Mouse (Mus musculus) forebrain, embryonic 16.5 days (tissue): ENCODE measurements at regions not wholly inside any gene's neighbourhood (a gene's known extent, or its start where the extent isn't known, plus 50 kb on each side); places are given as distances from the start of the nearest gene placed in this dataset.

Experiments
- ATAC-seq: fragments of 200-750 bp; cut with Nextera tagmentation; 2 replicates; pipeline ENCODE4 v1.8.0; 2017; ENCODE audit warnings: mild to moderate bottlenecking, moderate library complexity
- H3K27ac ChIP-seq: fragments of 300-500 bp; sonication (generic); 2 replicates; pipeline ENCODE4 v1.5.1; 2014; ENCODE audit warnings: low read length, control low read depth
- H3K27me3 ChIP-seq: fragments of 300-500 bp; sonication (generic); replicated peaks from 2 replicates; pipeline ENCODE4 v1.6.1; 2014; ENCODE audit warnings: low read length; ENCODE audit not compliant: control insufficient read depth, insufficient read depth
- H3K36me3 ChIP-seq: fragments of 300-500 bp; sonication (generic); 2 replicates; pipeline ENCODE4 v1.6.1; 2014; ENCODE audit not compliant: control insufficient read depth, insufficient read depth
- H3K4me1 ChIP-seq: fragments of 300-500 bp; sonication (generic); replicated peaks from 2 replicates; pipeline ENCODE4 v1.6.1; 2014; ENCODE audit warnings: low read length; ENCODE audit not compliant: control insufficient read depth, insufficient read depth
- H3K4me2 ChIP-seq: fragments of 300-500 bp; sonication (generic); 2 replicates; pipeline ENCODE4 v1.6.1; 2014; ENCODE audit warnings: mild to moderate bottlenecking, low read length, control low read depth
- H3K4me3 ChIP-seq: fragments of 300-500 bp; sonication (generic); replicated peaks from 2 replicates; pipeline ENCODE4 v1.5.1; 2014; ENCODE audit warnings: mild to moderate bottlenecking, low read length, control low read depth
- H3K9ac ChIP-seq: fragments of 300-500 bp; sonication (generic); replicated peaks from 2 replicates; pipeline ENCODE4 v1.6.1; 2014; ENCODE audit warnings: low read depth, low read length, control low read depth
- H3K9me3 ChIP-seq: fragments of 300-500 bp; sonication (generic); 2 replicates; pipeline ENCODE4 v1.6.1; 2016; ENCODE audit warnings: low read length; ENCODE audit not compliant: control insufficient read depth
- WGBS: fragments of 180-500 bp; shearing (Covaris S2); extraction: QIAGEN DNeasy Blood & Tissue Kit; methylation state at CpG from one replicate; pipeline ENCODE4 v1.1.7; 2014; 5-methylcytosine and 5-hydroxymethylcytosine counted together

GRCm38 (mm10) chr15:62314449-62314848, 1391.6 kb upstream of the A1bg start:
- no peaks in the 10 kb centered on the region for H3K4me1 ChIP-seq
- H3K4me2 ChIP-seq: no peak overlapping the region
- H3K27me3 ChIP-seq: no peaks in the 10 kb centered on the region
- WGBS: 44% methylated on average over 2 of the region's 2 CpGs
- H3K4me3 ChIP-seq: no peak overlapping the region
- no peaks in the 10 kb centered on the region for H3K9me3 ChIP-seq
- H3K36me3 ChIP-seq: no peaks in the 10 kb centered on the region
- no peak overlapping the region for H3K27ac ChIP-seq
- H3K9ac ChIP-seq: no peak overlapping the region
- no peak for ATAC-seq

GRCm38 (mm10) chr15:62302233-62302632, 1379.4 kb upstream of the A1bg start:
- H3K27ac ChIP-seq: no peak overlapping the region
- ATAC-seq: no peak
- WGBS: 89% methylated on average over 3 of the region's 3 CpGs

GRCm38 (mm10) chr15:62301567-62301966, 1378.8 kb upstream of the A1bg start:
- WGBS: 95% methylated on average over 3 of the region's 3 CpGs

More at GRCm38 (mm10) chr15:62302233-62302632, 1379.4 kb upstream of the A1bg start:
- Histone ChIP-seq H3K4me1 (no peaks in the 10 kb centered on the region), H3K9ac (no peak overlapping the region), H3K27me3 (no peaks in the 10 kb centered on the region), H3K9me3 (no peaks in the 10 kb centered on the region), H3K4me2 (no peak overlapping the region), H3K36me3 (no peaks in the 10 kb centered on the region), H3K4me3 (no peak overlapping the region)

GRCm38 (mm10) chr15:62297138-62297537, 1374.3 kb upstream of the A1bg start:
- no peak overlapping the region for H3K4me2 ChIP-seq
- no peak overlapping the region for H3K4me3 ChIP-seq
- no peak overlapping the region for H3K27ac ChIP-seq
- peaks cover 11% of the 10 kb centered on the region for H3K4me1 ChIP-seq
- H3K9me3 ChIP-seq: no peaks in the 10 kb centered on the region
- no peak for ATAC-seq
- H3K27me3 ChIP-seq: no peaks in the 10 kb centered on the region
- no peak overlapping the region for H3K9ac ChIP-seq
- WGBS: 90% methylated on average over 5 of the region's 5 CpGs
- no peaks in the 10 kb centered on the region for H3K36me3 ChIP-seq

More at GRCm38 (mm10) chr15:62301567-62301966, 1378.8 kb upstream of the A1bg start:
- Histone ChIP-seq H3K9me3 (no peaks in the 10 kb centered on the region), H3K4me1 (no peaks in the 10 kb centered on the region), H3K27ac (no peak overlapping the region), H3K4me3 (no peak overlapping the region), H3K36me3 (no peaks in the 10 kb centered on the region), H3K27me3 (no peaks in the 10 kb centered on the region), H3K4me2 (no peak overlapping the region), H3K9ac (no peak overlapping the region)
- no peak for ATAC-seq

- Histone ChIP-seq H3K9me3 (no peaks in the 10 kb centered on the region), H3K9ac (no peak overlapping the region), H3K36me3 (no peaks in the 10 kb centered on the region), H3K4me2 (no peak overlapping the region), H3K27me3 (no peaks in the 10 kb centered on the region), H3K27ac (0 out of 2 replicates have a peak overlapping the region, but pooled peaks have one; percentile 34), H3K4me3 (no peak overlapping the region), H3K4me1 (peaks cover 11% of the 10 kb centered on the region)
- 29% methylated on average over 8 of the region's 8 CpGs for WGBS
- ATAC-seq: peak; percentile 58; the same call in 1 of the 2 replicates
Observed at GRCm38 (mm10) chr15:62295233-62295927, 1372.6 kb upstream of the A1bg start.

- H3K27ac ChIP-seq: 0 out of 2 replicates have a peak overlapping the region, but pooled peaks have one; percentile 34
- no peaks in the 10 kb centered on the region for H3K9me3 ChIP-seq
- H3K9ac ChIP-seq: no peak overlapping the region
- ATAC-seq: no peak
- H3K4me1 ChIP-seq: peaks cover 11% of the 10 kb centered on the region
- no peaks in the 10 kb centered on the region for H3K36me3 ChIP-seq
- WGBS: 43% methylated on average over 3 of the region's 3 CpGs
- H3K4me2 ChIP-seq: no peak overlapping the region
- H3K27me3 ChIP-seq: no peaks in the 10 kb centered on the region
- no peak overlapping the region for H3K4me3 ChIP-seq
Observed at GRCm38 (mm10) chr15:62294786-62295185, 1372.0 kb upstream of the A1bg start.

- H3K4me3 ChIP-seq: no peak overlapping the region
- H3K9ac ChIP-seq: no peak overlapping the region
- no peak overlapping the region for H3K4me2 ChIP-seq
- WGBS: 93% methylated on average over 3 of the region's 3 CpGs
- no peaks in the 10 kb centered on the region for H3K9me3 ChIP-seq
- ATAC-seq: no peak
- no peak overlapping the region for H3K27ac ChIP-seq
- no peaks in the 10 kb centered on the region for H3K36me3 ChIP-seq
- H3K4me1 ChIP-seq: peaks cover 11% of the 10 kb centered on the region
- H3K27me3 ChIP-seq: no peaks in the 10 kb centered on the region
Observed at GRCm38 (mm10) chr15:62292876-62293275, 1370.1 kb upstream of the A1bg start.

- H3K27me3 ChIP-seq: no peaks in the 10 kb centered on the region
- H3K4me1 ChIP-seq: peaks cover 9% of the 10 kb centered on the region
- WGBS: 86% methylated on average over 4 of the region's 4 CpGs
- no peaks in the 10 kb centered on the region for H3K9me3 ChIP-seq
- no peaks in the 10 kb centered on the region for H3K36me3 ChIP-seq
- no peak overlapping the region for H3K4me3 ChIP-seq
- no peak overlapping the region for H3K9ac ChIP-seq
- H3K27ac ChIP-seq: no peak overlapping the region
- no peak overlapping the region for H3K4me2 ChIP-seq
- no peak for ATAC-seq
Observed at GRCm38 (mm10) chr15:62290687-62291086, 1367.9 kb upstream of the A1bg start.

- no peak overlapping the region for H3K4me2 ChIP-seq
- peaks cover 20% of the 10 kb centered on the region for H3K4me1 ChIP-seq
- 49% methylated on average over 11 of the region's 11 CpGs for WGBS
- no peaks in the 10 kb centered on the region for H3K36me3 ChIP-seq
- no peaks in the 10 kb centered on the region for H3K27me3 ChIP-seq
- H3K9ac ChIP-seq: no peak overlapping the region
- ATAC-seq: no peak
- no peaks in the 10 kb centered on the region for H3K9me3 ChIP-seq
- H3K27ac ChIP-seq: no peak overlapping the region
- H3K4me3 ChIP-seq: no peak overlapping the region
Observed at GRCm38 (mm10) chr15:62286666-62287655, 1364.1 kb upstream of the A1bg start.
